Mouse (Mus musculus) frontal cortex, postnatal 10 days (tissue): Measurements from ENCODE around the gene Fscn3.

Experiments used
- DNase-seq, 2 experiments: peaks; one replicate each; pipeline ENCODE4 v3.0.0; 2022; ENCODE audit warnings: low spot score in 2 of 2, mixed read lengths in 1 of 2

Gene Fscn3

GRCm38 (mm10) chr6:28427096-28427839, at the start of gene Fscn3:
Gene Fscn3 (plus strand): TSS chr6:28427789.
- no peak for DNase-seq

- no peak for DNase-seq
These were observed 45.6 kb upstream of the Fscn3 start for GRCm38 (mm10) chr6:28381983-28382382.

GRCm38 (mm10) chr6:28385169-28385568, 42.4 kb upstream of the Fscn3 start:
- no peak for DNase-seq

- DNase-seq, result no peak
These were observed 38.6 kb upstream of the Fscn3 start for GRCm38 (mm10) chr6:28389038-28389437.

- no peak for DNase-seq
These were observed 31.3 kb upstream of the Fscn3 start for GRCm38 (mm10) chr6:28396051-28396852.

- DNase-seq, result no peak
These were observed 30.6 kb upstream of the Fscn3 start for GRCm38 (mm10) chr6:28396853-28397457.

- no peak for DNase-seq
These were observed 29.8 kb upstream of the Fscn3 start, which contains the start of gene Zfp800 for GRCm38 (mm10) chr6:28397681-28398203. Gene Zfp800 (minus strand): TSS chr6:28398005.

- DNase-seq, result no peak
These were observed 28.9 kb upstream of the Fscn3 start for GRCm38 (mm10) chr6:28398726-28399125.

GRCm38 (mm10) chr6:28399791-28400190, 27.8 kb upstream of the Fscn3 start:
- no peak for DNase-seq

GRCm38 (mm10) chr6:28410053-28410452, 17.5 kb upstream of the Fscn3 start:
- DNase-seq, result no peak

- DNase-seq, result no peak
These were observed 16.4 kb upstream of the Fscn3 start for GRCm38 (mm10) chr6:28411236-28411635.

GRCm38 (mm10) chr6:28416981-28417380, 10.6 kb upstream of the Fscn3 start:
- DNase-seq, result no peak

- peak in 1 of 2 experiments; percentile 65 for DNase-seq
These were observed 9.1 kb upstream of the Fscn3 start for GRCm38 (mm10) chr6:28418449-28418848.

GRCm38 (mm10) chr6:28419673-28420072, 7.9 kb upstream of the Fscn3 start:
- no peak for DNase-seq

GRCm38 (mm10) chr6:28420361-28420760, 7.2 kb upstream of the Fscn3 start:
- no peak for DNase-seq

- DNase-seq, result no peak
These were observed 6.7 kb upstream of the Fscn3 start for GRCm38 (mm10) chr6:28420865-28421264.

- peak; percentile 90 to 93 for DNase-seq
These were observed 6.1 kb upstream of the Fscn3 start for GRCm38 (mm10) chr6:28421469-28422000.

- no peak for DNase-seq
These were observed 4.8 kb upstream of the Fscn3 start for GRCm38 (mm10) chr6:28422651-28423290.

GRCm38 (mm10) chr6:28423313-28423712, 4.3 kb upstream of the Fscn3 start, which contains the start of gene Arf5:
Gene Arf5 (plus strand): TSS chr6:28423560.
- peak; percentile 88 to 93 for DNase-seq

- DNase-seq, result peak; percentile 30 to 50
These were observed 3.6 kb upstream of the Fscn3 start for GRCm38 (mm10) chr6:28423767-28424695.
